Mouse (Mus musculus) ES-Bruce4 (cell line): ENCODE measurements around the gene Farsa. TPM values are rescaled to one million over a fixed set of nuclear protein-coding genes. Genes with fewer than 3 reads are reported as not detected.

ENCODE experiments used
- H3K27ac ChIP-seq: 2 replicates; pipeline ENCODE4 v1.5.1; 2012; ENCODE audit warnings: low read length, inconsistent platforms; ENCODE audit not compliant: insufficient read depth
- H3K27me3 ChIP-seq: 2 replicates; pipeline ENCODE4 v1.6.1; 2012; ENCODE audit warnings: mild to moderate bottlenecking, low read length, inconsistent platforms; ENCODE audit not compliant: control insufficient read depth, poor library complexity, insufficient read depth, severe bottlenecking
- H3K36me3 ChIP-seq: 2 replicates; pipeline ENCODE4 v1.6.1; 2012; ENCODE audit warnings: inconsistent platforms, mild to moderate bottlenecking, low read length, moderate library complexity; ENCODE audit not compliant: control insufficient read depth, poor library complexity, insufficient read depth, severe bottlenecking
- H3K4me1 ChIP-seq: one replicate; pipeline ENCODE4 v1.8.1; 2011; ENCODE audit warnings: low read length; ENCODE audit not compliant: control insufficient read depth, insufficient read depth
- H3K4me3 ChIP-seq: 2 replicates; pipeline ENCODE4 v1.5.1; 2011; ENCODE audit warnings: low read depth, mild to moderate bottlenecking, low read length
- H3K9ac ChIP-seq: 2 replicates; pipeline ENCODE4 v1.6.1; 2012; ENCODE audit warnings: low read depth, mild to moderate bottlenecking, inconsistent platforms; ENCODE audit not compliant: poor library complexity, severe bottlenecking
- H3K9me3 ChIP-seq: replicated peaks from 2 replicates; pipeline ENCODE4 v1.6.1; 2012; ENCODE audit warnings: mild to moderate bottlenecking, low read length, inconsistent platforms; ENCODE audit not compliant: control insufficient read depth, poor library complexity, insufficient read depth, severe bottlenecking
- CTCF ChIP-seq: IDR thresholded peaks from one replicate; pipeline ENCODE4 v1.8.1; 2011; ENCODE audit warnings: low read depth, low read length
- EP300 ChIP-seq: IDR thresholded peaks from 2 replicates; pipeline ENCODE4 v1.6.1; 2011; ENCODE audit warnings: low read depth, low read length; ENCODE audit not compliant: insufficient read depth
- POLR2A ChIP-seq: IDR thresholded peaks from one replicate; pipeline ENCODE4 v1.8.1; 2011; ENCODE audit warnings: low read length; ENCODE audit not compliant: insufficient read depth
- polyA plus RNA-seq: library from polyadenylated mRNA; stranded (reverse); fragments of >200 nt; gene quantifications from 2 replicates; pipeline ENCODE4 v1.2.4, GENCODE M21; 2011; ENCODE audit warnings: low read depth; ENCODE audit not compliant: missing spikeins, insufficient read depth, insufficient read length

The Farsa gene
- polyA plus RNA-seq, 1 experiment = 50.8 TPM

- no peaks in the 10 kb centered on the region for H3K9me3 ChIP-seq
- H3K4me1 ChIP-seq = no peaks in the 10 kb centered on the region
- H3K9ac ChIP-seq = peak overlapping the region; percentile 95; the same call in 1 of the 2 replicates
- H3K27me3 ChIP-seq = no peaks in the 10 kb centered on the region
- TF ChIP-seq CTCF (no peak), EP300 (no peak), POLR2A (no peak)
- H3K27ac ChIP-seq = peak overlapping the region; percentile 47
- peak overlapping the region; percentile 17; the same call in 1 of the 2 replicates for H3K4me3 ChIP-seq
- H3K36me3 ChIP-seq = peaks cover 42% of the 10 kb centered on the region
Measured at GRCm38 (mm10) chr8:84844397-84845070, 12.3 kb upstream of the Farsa start.

- TF ChIP-seq CTCF (peak; percentile 40), EP300 (no peak)
- peak overlapping the region; percentile 95 for H3K9ac ChIP-seq
- H3K27me3 ChIP-seq = no peaks in the 10 kb centered on the region
- no peaks in the 10 kb centered on the region for H3K4me1 ChIP-seq
- H3K4me3 ChIP-seq = peak overlapping the region; percentile 88
- H3K27ac ChIP-seq = peak overlapping the region; percentile 5; the same call in 1 of the 2 replicates
- H3K36me3 ChIP-seq = peaks cover 42% of the 10 kb centered on the region
- no peaks in the 10 kb centered on the region for H3K9me3 ChIP-seq
Measured at GRCm38 (mm10) chr8:84845355-84846093, 11.3 kb upstream of the Farsa start.

- no peaks in the 10 kb centered on the region for H3K27me3 ChIP-seq
- H3K9me3 ChIP-seq = no peaks in the 10 kb centered on the region
- peak overlapping the region; percentile 88 for H3K4me3 ChIP-seq
- peaks cover 42% of the 10 kb centered on the region for H3K36me3 ChIP-seq
- peak overlapping the region; percentile 5; the same call in 1 of the 2 replicates for H3K27ac ChIP-seq
- peak overlapping the region; percentile 95 for H3K9ac ChIP-seq
- H3K4me1 ChIP-seq = no peaks in the 10 kb centered on the region
- TF ChIP-seq POLR2A = no peak
- TF ChIP-seq EP300 = no peak
- no peak for TF ChIP-seq CTCF
Measured at GRCm38 (mm10) chr8:84846094-84846721, 10.6 kb upstream of the Farsa start.

GRCm38 (mm10) chr8:84846722-84847572 lies 9.8 kb upstream of the Farsa start, which contains the start of gene Calr:
TSS of gene Calr (minus strand) at chr8:84846934.
- no peak for TF ChIP-seq CTCF
- 0 out of 2 replicates have a peak, but pooled peaks have one; percentile 67 for TF ChIP-seq EP300
- TF ChIP-seq POLR2A = peak; percentile 97
- Histone ChIP-seq H3K9me3 (no peaks in the 10 kb centered on the region), H3K9ac (peak within 1 kb of the TSS; percentile 95), H3K36me3 (peaks cover 34% of the 10 kb centered on the region), H3K4me1 (no peaks in the 10 kb centered on the region), H3K27ac (peak within 1 kb of the TSS; percentile 94), H3K4me3 (peak within 1 kb of the TSS; percentile 88), H3K27me3 (no peaks in the 10 kb centered on the region)

DNA sequence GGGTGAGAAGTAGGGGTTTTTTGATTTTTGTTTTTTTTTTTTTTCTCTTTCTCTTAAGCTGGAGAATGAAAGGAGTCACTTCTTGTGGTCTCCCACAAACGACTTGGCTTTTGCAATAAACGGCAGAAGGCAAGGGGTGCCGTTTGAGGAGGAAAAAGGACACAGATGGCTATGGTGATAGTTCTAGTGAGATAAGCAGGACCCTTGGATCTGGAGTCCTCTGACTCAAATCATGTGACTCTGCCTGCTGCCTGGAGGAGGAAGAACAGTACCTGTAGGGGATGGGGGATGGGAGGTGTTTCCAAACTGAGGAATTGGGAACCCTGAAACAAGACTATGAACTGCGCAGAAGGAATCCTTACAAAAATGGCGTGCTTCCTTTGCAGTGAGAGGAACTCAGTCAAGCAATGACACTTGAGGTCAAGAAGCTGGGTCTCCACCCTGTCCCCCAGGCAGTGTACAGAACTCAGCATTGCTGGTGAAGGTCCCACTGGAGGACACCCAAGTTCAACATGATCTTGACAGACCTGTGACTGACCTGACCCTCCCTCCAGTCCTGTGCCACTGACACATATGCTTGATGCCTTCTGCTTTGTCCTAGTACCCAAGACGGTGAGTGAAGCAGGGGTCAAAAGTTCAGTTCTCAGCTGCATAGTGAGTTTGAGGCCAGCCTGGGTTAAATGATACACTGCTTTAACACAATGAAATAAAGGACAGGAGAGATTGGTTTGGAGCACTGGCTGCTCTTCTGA lies 8.9 kb upstream of the Farsa start:
- H3K27ac ChIP-seq = peak overlapping the region; percentile 94
- TF ChIP-seq EP300 (0 out of 2 replicates have a peak, but pooled peaks have one; percentile 40), CTCF (no peak), POLR2A (no peak)
- no peaks in the 10 kb centered on the region for H3K9me3 ChIP-seq
- peak overlapping the region; percentile 18 for H3K4me3 ChIP-seq
- no peaks in the 10 kb centered on the region for H3K4me1 ChIP-seq
- peak overlapping the region; percentile 76 for H3K9ac ChIP-seq
- peaks cover 26% of the 10 kb centered on the region for H3K36me3 ChIP-seq
- H3K27me3 ChIP-seq = no peaks in the 10 kb centered on the region
